Mouse (Mus musculus): Measurements from ENCODE around the gene Olfr1371.
A peak's percentile ranks its signal among the peaks of the same experiment; 100 is the strongest.
"Not testable (repeated sequence)": the region's sequence is repeated elsewhere in the genome, so short reads cannot be mapped to it uniquely, and the experiment has no call there.

The Olfr1371 gene

GRCm38 (mm10) chr11:52225986-52226599, 12.3 kb upstream of the Olfr1371 start:
- DNase-seq (ENCODE audit: low read depth), result no peak

- no peak for DNase-seq (ENCODE audit: low read depth)
Measured at GRCm38 (mm10) chr11:52223968-52224682, 10.3 kb upstream of the Olfr1371 start.

GRCm38 (mm10) chr11:52222891-52223290, 9.1 kb upstream of the Olfr1371 start:
- DNase-seq (ENCODE audit: low read depth), result peak; percentile 76

- DNase-seq (ENCODE audit: low read depth), result not testable (repeated sequence)
Measured at GRCm38 (mm10) chr11:52221921-52222320, 8.1 kb upstream of the Olfr1371 start.

- peak; percentile 68 for DNase-seq (ENCODE audit: low read depth)
Measured at GRCm38 (mm10) chr11:52220282-52220681, 6.5 kb upstream of the Olfr1371 start.

GRCm38 (mm10) chr11:52196496-52197023, 17.2 kb downstream of the Olfr1371 start:
- not testable (repeated sequence) for DNase-seq (ENCODE audit: low read depth)

- DNase-seq (ENCODE audit: low read depth), result peak; percentile 16
Measured at GRCm38 (mm10) chr11:52180651-52181050, 33.1 kb downstream of the Olfr1371 start.

GRCm38 (mm10) chr11:52179897-52180296, 33.9 kb downstream of the Olfr1371 start:
- peak; percentile 29 for DNase-seq (ENCODE audit: low read depth)

- no peak for DNase-seq (ENCODE audit: low read depth)
Measured at GRCm38 (mm10) chr11:52168461-52168860, 45.3 kb downstream of the Olfr1371 start.

GRCm38 (mm10) chr11:52167901-52168302, 45.9 kb downstream of the Olfr1371 start:
- DNase-seq (ENCODE audit: low read depth), result not testable (repeated sequence)

GRCm38 (mm10) chr11:52167126-52167525, 46.7 kb downstream of the Olfr1371 start:
- no peak for DNase-seq (ENCODE audit: low read depth)

- no peak for DNase-seq (ENCODE audit: low read depth)
Measured at GRCm38 (mm10) chr11:52163926-52164325, 49.9 kb downstream of the Olfr1371 start.
